8 mouse cellular contexts compared by ENCODE assay signal in genomic region chr3:66219655-66220191, GRCm38 (mm10). TPM values are rescaled to one million over a fixed set of nuclear protein-coding genes. Genes with fewer than 3 reads are reported as not detected.
DNase-seq lines count a peak whose midpoint lies in the region; ATAC-seq lines count a peak whose summit lies in the region.

Gene Ptx3, plus strand, starts transcription at chr3:66219910.

- H3K27me3 ChIP-seq in hindbrain, embryonic 12.5 days = peaks cover 5% of the 10 kb centered on the region; the same call in 1 of the 2 replicates
- H3K27me3 ChIP-seq in midbrain, embryonic 12.5 days = peaks cover 23% of the 10 kb centered on the region

- H3K4me1 ChIP-seq in hindbrain, embryonic 12.5 days = peaks cover 18% of the 10 kb centered on the region
- peaks cover 12% of the 10 kb centered on the region for H3K4me1 ChIP-seq in midbrain, embryonic 12.5 days

- WGBS in hindbrain, embryonic 12.5 days = 2% methylated on average over 20 of the region's 20 CpGs
- WGBS in midbrain, embryonic 12.5 days = under 1% methylated on average over 20 of the region's 20 CpGs

- H3K4me3 ChIP-seq in hindbrain, embryonic 12.5 days = peak within 1 kb of the TSS; percentile 56
- H3K4me3 ChIP-seq in midbrain, embryonic 12.5 days = peak within 1 kb of the TSS; percentile 61

- peak within 1 kb of the TSS; percentile 94 for H3K4me2 ChIP-seq in hindbrain, embryonic 12.5 days (replicated peaks)
- H3K4me2 ChIP-seq in midbrain, embryonic 12.5 days (replicated peaks) = peak within 1 kb of the TSS; percentile 90

- peak; percentile 16 for ATAC-seq in hindbrain, embryonic 12.5 days (ENCODE audit: low FRiP score)
- ATAC-seq in midbrain, embryonic 12.5 days (ENCODE audit: low FRiP score, low read depth) = peak; percentile 28; the same call in 1 of the 2 replicates

- peak within 1 kb of the TSS; percentile 77 for H3K9ac ChIP-seq in hindbrain, embryonic 12.5 days
- peak within 1 kb of the TSS; percentile 67 for H3K9ac ChIP-seq in midbrain, embryonic 12.5 days (replicated peaks)

- H3K36me3 ChIP-seq in hindbrain, embryonic 12.5 days = no peaks in the 10 kb centered on the region
- no peaks in the 10 kb centered on the region for H3K36me3 ChIP-seq in midbrain, embryonic 12.5 days

- no peaks in the 10 kb centered on the region for H3K9me3 ChIP-seq in hindbrain, embryonic 12.5 days (replicated peaks)
- no peaks in the 10 kb centered on the region for H3K9me3 ChIP-seq in midbrain, embryonic 12.5 days

- H3K27ac ChIP-seq in hindbrain, embryonic 12.5 days = peak within 1 kb of the TSS; percentile 76
- H3K27ac ChIP-seq in midbrain, embryonic 12.5 days (replicated peaks) = peak within 1 kb of the TSS; percentile 36

- intact Hi-C loops in left cerebral cortex, postnatal 4 days (cut with DNase I) = no loop called here

- DNase-seq in left cerebral cortex, postnatal 4 days = peak; percentile 15
- no peak for DNase-seq in left cerebral cortex, adult 11 months (ENCODE audit: low spot score)
- peak; percentile 26 for DNase-seq in embryo, embryonic 11.5 days (ENCODE audit: low read depth, low spot score)
- no peak for DNase-seq in right cerebral cortex, postnatal 36 days (ENCODE audit: low spot score in 2 of 2)
- DNase-seq in frontal cortex, postnatal 36 days (ENCODE audit: low spot score in 2 of 2) = no peak
- DNase-seq in thymus, postnatal 10 days (ENCODE audit: low spot score in 2 of 2) = no peak

RNA-seq across cellular contexts. Expression of gene Ptx3, which starts in this region (rescaled TPM):
- 1 to 10 TPM; 6.0 to 7.7 TPM for total RNA-seq in left cerebral cortex, postnatal 4 days (2021)
- 39.4 and 44.9 TPM in 2 replicates for polyA plus RNA-seq in hindbrain, embryonic 12.5 days (2016; fragmentation: Nextera tagmentation; extraction: Ambion mirVana)
- 27.7 and 29.7 TPM in 2 replicates for polyA plus RNA-seq in midbrain, embryonic 12.5 days (2016; fragmentation: Nextera tagmentation; extraction: Ambion mirVana)

Comparison
In these comparisons a context has a peak if more than half of its experiments do, and no peak if none do; other contexts are left out.
1. DNase-seq: peak in left cerebral cortex, postnatal 4 days (single experiment) and embryo, embryonic 11.5 days (single experiment); none in left cerebral cortex, adult 11 months (single experiment), right cerebral cortex, postnatal 36 days (0 of 2), frontal cortex, postnatal 36 days (0 of 2) and thymus, postnatal 10 days (0 of 2).